Mouse (Mus musculus): ENCODE data around the gene Spg21. TPM values are rescaled to one million over a fixed set of nuclear protein-coding genes. Genes with fewer than 3 reads are reported as not detected.
A peak's percentile ranks its signal among the peaks of the same experiment; 100 is the strongest.

Spg21 gene
- total and polyA plus RNA-seq, 3 experiments: 40.4 to 136 (median 43.4) TPM

GRCm38 (mm10) chr9:65435211-65435610 is 25.5 kb upstream of the Spg21 start:
- Histone ChIP-seq H3K9ac (ENCODE audit: insufficient read depth, low read depth) (no peak overlapping the region), H3K79me2 (replicated peaks; ENCODE audit: control insufficient read depth, extremely low read depth, insufficient read depth, poor library complexity, severe bottlenecking) (peaks cover 15% of the 10 kb centered on the region), H3K4me3 (replicated peaks in 1 of 3; ENCODE audit: low read depth in 2 of 3, low read length in 2 of 3, poor library complexity in 1 of 3) (no peak overlapping the region), H3K27ac (ENCODE audit: insufficient read depth, low read depth) (no peak overlapping the region), H3K27me3 (replicated peaks) (peaks cover 1% of the 10 kb centered on the region), H3K4me1 (ENCODE audit: control insufficient read depth in 1 of 2, insufficient read depth in 2 of 2) (peaks cover 0 to 21% of the 10 kb centered on the region in 2 experiments; a peak in 2 of 4 replicates), H3K4me2 (ENCODE audit: insufficient read depth, low read depth, poor library complexity, severe bottlenecking) (no peak overlapping the region), H3K9me3 (replicated peaks; ENCODE audit: low read length) (peaks cover 3% of the 10 kb centered on the region), H3K36me3 (replicated peaks in 1 of 2; ENCODE audit: control insufficient read depth in 1 of 2, insufficient read depth in 1 of 2, low read length in 1 of 2) (peaks cover 3 to 22% of the 10 kb centered on the region in 2 experiments)
- no peak for DNase-seq (ENCODE audit: extremely low read depth)
- dilution Hi-C loops (cut with MboI; ENCODE audit: extremely low pct_ligation_motif_present, extremely low pct_unique_long_range_greater_than_20kb, low sequenced_read_pairs) (no loop called here), in situ Hi-C loops (cut with MboI; ENCODE audit: low pct_ligation_motif_present, low pct_unique_long_range_greater_than_20kb, low sequenced_read_pairs) (no loop called here)
- TF ChIP-seq USF1 (IDR thresholded peaks at IDR 0.05; ENCODE audit: low read depth, low read length) (no peak), KAT2A (IDR thresholded peaks at IDR 0.05; ENCODE audit: insufficient replicate concordance, low read length) (no peak)

GRCm38 (mm10) chr9:65435671-65436301 is 25.0 kb upstream of the Spg21 start, which contains the start of gene Mtfmt:
Gene Mtfmt (plus strand): TSS chr9:65435782.
- peaks cover 0 to 21% of the 10 kb centered on the region in 2 experiments; a peak in 2 of 4 replicates for H3K4me1 ChIP-seq (ENCODE audit: control insufficient read depth in 1 of 2, insufficient read depth in 2 of 2)
- H3K27ac ChIP-seq (ENCODE audit: insufficient read depth, low read depth): no peak within 1 kb of the TSS
- H3K4me2 ChIP-seq (ENCODE audit: insufficient read depth, low read depth, poor library complexity, severe bottlenecking): peak within 1 kb of the TSS; percentile 88
- in situ Hi-C loops (cut with MboI; ENCODE audit: low pct_ligation_motif_present, low pct_unique_long_range_greater_than_20kb, low sequenced_read_pairs) (no loop called here), dilution Hi-C loops (cut with MboI; ENCODE audit: extremely low pct_ligation_motif_present, extremely low pct_unique_long_range_greater_than_20kb, low sequenced_read_pairs) (no loop called here)
- peak; percentile 96 for DNase-seq (ENCODE audit: extremely low read depth)
- peaks cover 1% of the 10 kb centered on the region for H3K27me3 ChIP-seq (replicated peaks)
- H3K9me3 ChIP-seq (replicated peaks; ENCODE audit: low read length): peaks cover 3% of the 10 kb centered on the region
- peaks cover 15% of the 10 kb centered on the region for H3K79me2 ChIP-seq (replicated peaks; ENCODE audit: control insufficient read depth, extremely low read depth, insufficient read depth, poor library complexity, severe bottlenecking)
- peak within 1 kb of the TSS; percentile 76 for H3K9ac ChIP-seq (ENCODE audit: insufficient read depth, low read depth)
- peaks cover 9 to 28% of the 10 kb centered on the region in 2 experiments for H3K36me3 ChIP-seq (replicated peaks in 1 of 2; ENCODE audit: control insufficient read depth in 1 of 2, insufficient read depth in 1 of 2, low read length in 1 of 2)
- H3K4me3 ChIP-seq (replicated peaks in 1 of 3; ENCODE audit: low read depth in 2 of 3, low read length in 2 of 3, poor library complexity in 1 of 3): peak within 1 kb of the TSS; percentile 76 to 99 (median 92)
- no peak for TF ChIP-seq MAFK (IDR thresholded peaks at IDR 0.05; ENCODE audit: insufficient replicate concordance, low read length)
- TF ChIP-seq JUND (conservative IDR thresholded peaks at IDR 0.05; ENCODE audit: low read depth, low read length): no peak
- TF ChIP-seq USF2 (conservative IDR thresholded peaks at IDR 0.05; ENCODE audit: low read depth, low read length): no peak
- TF ChIP-seq ZNF384 (IDR thresholded peaks at IDR 0.05; ENCODE audit: low read depth, low read length): no peak
- TF ChIP-seq TBP (conservative IDR thresholded peaks at IDR 0.05; ENCODE audit: low read depth, low read length): no peak
- no peak for TF ChIP-seq E2F4 (IDR thresholded peaks at IDR 0.05; ENCODE audit: insufficient replicate concordance, low read depth, low read length)
- TF ChIP-seq IRF4 (IDR thresholded peaks at IDR 0.05; ENCODE audit: low read depth, low read length): peak; percentile 45; the same call in 1 of the 2 replicates
- TF ChIP-seq NELFE (IDR thresholded peaks at IDR 0.05; ENCODE audit: low read depth, low read length): peak; percentile 95
- peak; percentile 33; the same call in 1 of the 2 replicates for TF ChIP-seq MYC (IDR thresholded peaks at IDR 0.05; ENCODE audit: low read depth, low read length)
- peak; percentile 96 for TF ChIP-seq POLR2A (IDR thresholded peaks at IDR 0.05; ENCODE audit: low read depth, low read length)
- peak; percentile 84 for TF ChIP-seq TCF12 (IDR thresholded peaks at IDR 0.05; ENCODE audit: low read depth, low read length)
- TF ChIP-seq CHD1 (IDR thresholded peaks at IDR 0.05; ENCODE audit: low read depth, low read length): no peak
- peak; percentile 93 for TF ChIP-seq MXI1 (IDR thresholded peaks at IDR 0.05; ENCODE audit: low read depth, low read length)
- TF ChIP-seq NRF1 (IDR thresholded peaks at IDR 0.05; ENCODE audit: low read depth, low read length): peak; percentile 98
- TF ChIP-seq EP300 (IDR thresholded peaks at IDR 0.05; ENCODE audit: low read length): no peak
- no peak; the same call in 1 of the 2 replicates for TF ChIP-seq UBTF (IDR thresholded peaks at IDR 0.05; ENCODE audit: low read depth, low read length)
- TF ChIP-seq POLR2AphosphoS2 (IDR thresholded peaks at IDR 0.05; ENCODE audit: low read depth, low read length): peak; percentile 86
- 0 out of 2 replicates have a peak, but pooled peaks have one; percentile 33 for TF ChIP-seq KAT2A (IDR thresholded peaks at IDR 0.05; ENCODE audit: insufficient replicate concordance, low read length)
- TF ChIP-seq SMC3 (IDR thresholded peaks at IDR 0.05; ENCODE audit: low read depth, low read length): no peak
- TF ChIP-seq SIN3A (IDR thresholded peaks at IDR 0.05; ENCODE audit: low read length): peak; percentile 92
- TF ChIP-seq PAX5 (IDR thresholded peaks at IDR 0.05; ENCODE audit: low read length): no peak
- TF ChIP-seq MAZ (IDR thresholded peaks at IDR 0.05; ENCODE audit: low read depth, low read length): 0 out of 2 replicates have a peak, but pooled peaks have one; percentile 55
- no peak for TF ChIP-seq GABPA (IDR thresholded peaks at IDR 0.05; ENCODE audit: insufficient replicate concordance, low read depth, low read length)
- 0 out of 2 replicates have a peak, but pooled peaks have one; percentile 34 for TF ChIP-seq RCOR1 (conservative IDR thresholded peaks at IDR 0.05; ENCODE audit: low read depth, low read length)
- TF ChIP-seq ZKSCAN1 (IDR thresholded peaks at IDR 0.05; ENCODE audit: borderline replicate concordance, low read depth, low read length): no peak
- peak; percentile 65 for TF ChIP-seq HCFC1 (IDR thresholded peaks at IDR 0.05; ENCODE audit: low read depth, low read length)
- TF ChIP-seq ELF1 (IDR thresholded peaks at IDR 0.05; ENCODE audit: low read depth, low read length): peak; percentile 87
- TF ChIP-seq BHLHE40 (IDR thresholded peaks at IDR 0.05; ENCODE audit: low read depth, low read length): 0 out of 2 replicates have a peak, but pooled peaks have one; percentile 11
- TF ChIP-seq RAD21 (IDR thresholded peaks at IDR 0.05; ENCODE audit: low read depth, low read length): no peak
- no peak for TF ChIP-seq ETS1 (conservative IDR thresholded peaks at IDR 0.05; ENCODE audit: low read depth, low read length)
